Mouse (Mus musculus) kidney, adult 9 months (tissue): ENCODE data around the gene Kcnj6.

Source experiments
- DNase-seq: peaks from one replicate; pipeline ENCODE4 v3.0.0; 2022

The Kcnj6 gene

DNA sequence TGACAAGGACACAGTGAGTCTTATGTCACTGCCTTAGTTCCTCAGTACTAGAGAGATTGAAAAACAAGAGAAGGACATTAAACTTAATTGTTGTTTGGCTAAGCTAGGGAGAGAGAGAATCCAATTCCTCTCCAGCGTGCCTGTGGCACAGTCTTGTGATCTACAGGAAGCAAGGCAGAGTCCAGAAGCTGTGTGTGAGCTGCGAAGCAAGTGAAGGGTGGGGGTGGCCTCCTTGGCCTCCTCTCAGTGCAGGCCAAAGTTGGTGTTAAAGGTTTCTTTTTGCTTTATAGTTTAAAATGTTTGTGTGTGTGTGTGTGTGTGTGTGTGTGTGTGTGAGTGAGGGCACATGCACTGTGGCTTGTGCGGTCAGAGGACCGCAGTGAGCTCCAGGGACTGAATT lies 295.5 kb downstream of the Kcnj6 start:
- no peak for DNase-seq

DNA sequence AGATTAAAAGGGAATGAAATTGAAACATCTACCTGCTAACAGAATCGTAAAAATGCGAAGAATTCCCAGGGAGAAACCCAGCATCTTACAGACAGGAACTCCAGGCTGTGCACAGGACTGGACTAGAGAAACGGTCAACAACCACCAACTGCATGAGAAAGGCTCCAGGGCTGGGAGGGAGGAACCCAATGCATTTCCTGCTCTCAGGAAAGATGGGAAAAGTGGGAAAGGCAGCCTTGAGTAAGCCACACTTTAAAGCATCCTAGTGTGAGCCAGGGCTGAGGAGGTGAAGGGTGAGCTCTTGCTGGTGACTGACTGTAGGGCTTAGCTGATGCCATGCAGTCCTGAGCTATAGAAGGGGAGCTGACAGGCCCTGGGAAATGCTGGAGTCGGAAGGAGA lies 296.4 kb downstream of the Kcnj6 start:
- DNase-seq: no peak
